Mouse (Mus musculus): Measurements from ENCODE around the gene Ppp1r9a. TPM values are rescaled to one million over a fixed set of nuclear protein-coding genes. Genes with fewer than 3 reads are reported as not detected.

Ppp1r9a gene
- polyA plus RNA-seq, 1 experiment from 2014 or later = 27.2 TPM

GRCm38 (mm10) chr6:5012794-5013193 is 110.1 kb downstream of the Ppp1r9a start:
- Histone ChIP-seq H3K27me3 (no peaks in the 10 kb centered on the region), H3K4me2 (no peak overlapping the region), H3K4me1 (replicated peaks) (peaks cover 29% of the 10 kb centered on the region), H3K9ac (no peak overlapping the region), H3K9me3 (no peaks in the 10 kb centered on the region), H3K27ac (replicated peaks) (no peak overlapping the region), H3K36me3 (no peaks in the 10 kb centered on the region), H3K4me3 (no peak overlapping the region)
- 13% methylated on average over 4 of the region's 4 CpGs for WGBS
- no peak for ATAC-seq (ENCODE audit: low read depth)

- Histone ChIP-seq H3K9ac (no peak overlapping the region), H3K27me3 (no peaks in the 10 kb centered on the region), H3K4me2 (no peak overlapping the region), H3K36me3 (no peaks in the 10 kb centered on the region), H3K4me3 (no peak overlapping the region), H3K4me1 (replicated peaks) (peaks cover 36% of the 10 kb centered on the region), H3K9me3 (no peaks in the 10 kb centered on the region), H3K27ac (replicated peaks) (no peak overlapping the region)
- 93% methylated on average over 6 of the region's 6 CpGs for whole genome bisulfite sequencing
- ATAC-seq (ENCODE audit: low read depth) = no peak
These were observed 111.8 kb downstream of the Ppp1r9a start for GRCm38 (mm10) chr6:5014567-5014966.

GRCm38 (mm10) chr6:5015173-5015572 is 112.5 kb downstream of the Ppp1r9a start:
- Histone ChIP-seq H3K36me3 (no peaks in the 10 kb centered on the region), H3K27ac (replicated peaks) (no peak overlapping the region), H3K27me3 (no peaks in the 10 kb centered on the region), H3K4me2 (no peak overlapping the region), H3K4me3 (no peak overlapping the region), H3K9ac (no peak overlapping the region), H3K4me1 (replicated peaks) (peaks cover 36% of the 10 kb centered on the region), H3K9me3 (no peaks in the 10 kb centered on the region)
- no peak for ATAC-seq (ENCODE audit: low read depth)
- WGBS = 62% methylated on average over 2 of the region's 2 CpGs

- Histone ChIP-seq H3K4me3 (no peak overlapping the region), H3K9ac (no peak overlapping the region), H3K36me3 (no peaks in the 10 kb centered on the region), H3K27ac (replicated peaks) (no peak overlapping the region), H3K27me3 (no peaks in the 10 kb centered on the region), H3K9me3 (no peaks in the 10 kb centered on the region), H3K4me1 (replicated peaks) (peaks cover 16% of the 10 kb centered on the region), H3K4me2 (no peak overlapping the region)
- no peak for ATAC-seq (ENCODE audit: low read depth)
- 28% methylated on average over 6 of the region's 6 CpGs for WGBS
These were observed 115.3 kb downstream of the Ppp1r9a start for GRCm38 (mm10) chr6:5017945-5018511.

- Histone ChIP-seq H3K9ac (no peak overlapping the region), H3K27me3 (no peaks in the 10 kb centered on the region), H3K9me3 (no peaks in the 10 kb centered on the region), H3K4me3 (no peak overlapping the region), H3K4me2 (no peak overlapping the region), H3K27ac (replicated peaks) (no peak overlapping the region), H3K36me3 (no peaks in the 10 kb centered on the region), H3K4me1 (replicated peaks) (peaks cover 17% of the 10 kb centered on the region)
- 22% methylated on average over 5 of the region's 5 CpGs for WGBS
- ATAC-seq (ENCODE audit: low read depth) = no peak
These were observed 116.5 kb downstream of the Ppp1r9a start for GRCm38 (mm10) chr6:5019208-5019607.

GRCm38 (mm10) chr6:5019969-5020368 is 117.3 kb downstream of the Ppp1r9a start:
- H3K27ac ChIP-seq (replicated peaks) = no peak overlapping the region
- no peak overlapping the region for H3K4me3 ChIP-seq
- 70% methylated on average over 2 of the region's 2 CpGs for WGBS
- ATAC-seq (ENCODE audit: low read depth) = no peak
- no peaks in the 10 kb centered on the region for H3K36me3 ChIP-seq
- H3K27me3 ChIP-seq = no peaks in the 10 kb centered on the region
- no peak overlapping the region for H3K9ac ChIP-seq
- H3K9me3 ChIP-seq = no peaks in the 10 kb centered on the region
- H3K4me1 ChIP-seq (replicated peaks) = peaks cover 17% of the 10 kb centered on the region
- H3K4me2 ChIP-seq = no peak overlapping the region

- whole genome bisulfite sequencing = 100% methylated on average over 1 of the region's 1 CpGs
- no peak for ATAC-seq (ENCODE audit: low read depth)
- Histone ChIP-seq H3K9me3 (no peaks in the 10 kb centered on the region), H3K27me3 (no peaks in the 10 kb centered on the region), H3K36me3 (no peaks in the 10 kb centered on the region), H3K4me2 (no peak overlapping the region), H3K27ac (replicated peaks) (no peak overlapping the region), H3K9ac (no peak overlapping the region), H3K4me3 (no peak overlapping the region), H3K4me1 (replicated peaks) (peaks cover 17% of the 10 kb centered on the region)
These were observed 117.8 kb downstream of the Ppp1r9a start for GRCm38 (mm10) chr6:5020510-5020909.

GRCm38 (mm10) chr6:5022677-5023076 is 120.0 kb downstream of the Ppp1r9a start:
- H3K27me3 ChIP-seq = no peaks in the 10 kb centered on the region; the same call in 1 of the 2 replicates
- H3K4me2 ChIP-seq = no peak overlapping the region
- peaks cover 13% of the 10 kb centered on the region for H3K4me1 ChIP-seq (replicated peaks)
- H3K27ac ChIP-seq (replicated peaks) = no peak overlapping the region
- 82% methylated on average over 5 of the region's 5 CpGs for WGBS
- ATAC-seq (ENCODE audit: low read depth) = no peak
- no peak overlapping the region for H3K9ac ChIP-seq
- H3K4me3 ChIP-seq = no peak overlapping the region
- no peaks in the 10 kb centered on the region for H3K36me3 ChIP-seq
- H3K9me3 ChIP-seq = no peaks in the 10 kb centered on the region

GRCm38 (mm10) chr6:5024893-5025292 is 122.2 kb downstream of the Ppp1r9a start:
- Histone ChIP-seq H3K4me1 (replicated peaks) (peaks cover 18% of the 10 kb centered on the region), H3K4me3 (no peak overlapping the region)

GRCm38 (mm10) chr6:5026772-5027171 is 124.1 kb downstream of the Ppp1r9a start:
- peaks cover 18% of the 10 kb centered on the region for H3K4me1 ChIP-seq (replicated peaks)
- no peaks in the 10 kb centered on the region; the same call in 1 of the 2 replicates for H3K27me3 ChIP-seq
- H3K9me3 ChIP-seq = no peaks in the 10 kb centered on the region
- H3K9ac ChIP-seq = no peak overlapping the region
- 56% methylated on average over 3 of the region's 3 CpGs for WGBS
- H3K4me3 ChIP-seq = no peak overlapping the region
- H3K27ac ChIP-seq (replicated peaks) = no peak overlapping the region
- H3K36me3 ChIP-seq = no peaks in the 10 kb centered on the region
- no peak overlapping the region for H3K4me2 ChIP-seq
- no peak for ATAC-seq (ENCODE audit: low read depth)

More at GRCm38 (mm10) chr6:5024893-5025292, 122.2 kb downstream of the Ppp1r9a start:
- Histone ChIP-seq H3K27me3 (no peaks in the 10 kb centered on the region; the same call in 1 of the 2 replicates), H3K4me2 (no peak overlapping the region), H3K36me3 (no peaks in the 10 kb centered on the region), H3K27ac (replicated peaks) (no peak overlapping the region), H3K9me3 (no peaks in the 10 kb centered on the region), H3K9ac (no peak overlapping the region)
- 75% methylated on average over 7 of the region's 7 CpGs for WGBS
- no peak for ATAC-seq (ENCODE audit: low read depth)

- H3K27me3 ChIP-seq = no peaks in the 10 kb centered on the region; the same call in 1 of the 2 replicates
- H3K4me1 ChIP-seq (replicated peaks) = peaks cover 18% of the 10 kb centered on the region
- no peak overlapping the region for H3K4me3 ChIP-seq
- WGBS = 72% methylated on average over 2 of the region's 2 CpGs
- H3K36me3 ChIP-seq = no peaks in the 10 kb centered on the region
- H3K9ac ChIP-seq = no peak overlapping the region
- no peak for ATAC-seq (ENCODE audit: low read depth)
- no peaks in the 10 kb centered on the region for H3K9me3 ChIP-seq
- no peak overlapping the region for H3K27ac ChIP-seq (replicated peaks)
- H3K4me2 ChIP-seq = no peak overlapping the region
These were observed 124.5 kb downstream of the Ppp1r9a start for GRCm38 (mm10) chr6:5027213-5027612.

GRCm38 (mm10) chr6:5027801-5028200 is 125.1 kb downstream of the Ppp1r9a start:
- H3K9me3 ChIP-seq = no peaks in the 10 kb centered on the region
- H3K27ac ChIP-seq (replicated peaks) = no peak overlapping the region
- whole genome bisulfite sequencing = 53% methylated on average over 5 of the region's 5 CpGs
- ATAC-seq (ENCODE audit: low read depth) = no peak
- H3K27me3 ChIP-seq = no peaks in the 10 kb centered on the region; the same call in 1 of the 2 replicates
- H3K4me1 ChIP-seq (replicated peaks) = peaks cover 15% of the 10 kb centered on the region
- no peak overlapping the region for H3K9ac ChIP-seq
- H3K36me3 ChIP-seq = no peaks in the 10 kb centered on the region
- H3K4me3 ChIP-seq = no peak overlapping the region
- H3K4me2 ChIP-seq = no peak overlapping the region
